Mouse (Mus musculus): Measurements from ENCODE around the gene P2rx4. TPM values are rescaled to one million over a fixed set of nuclear protein-coding genes. Genes with fewer than 3 reads are reported as not detected.

P2rx4 gene
- polyA plus RNA-seq (2017; shearing (Covaris generic)), result 62.1 TPM

GRCm38 (mm10) chr5:122707276-122708181, at the start of gene P2rx4:
P2rx4 (plus strand) TSS chr5:122707544.

Other genes with a start within 250 kb of the P2rx4 start
- 7.8 TPM for gene Atp2a2, start 205.3 kb upstream of the P2rx4 start, polyA plus RNA-seq (2017; shearing (Covaris generic))
- gene Ift81, start 93.0 kb upstream of the P2rx4 start, polyA plus RNA-seq (2017; shearing (Covaris generic)), result 8.0 TPM
- 206 TPM for gene P2rx7, start 63.6 kb upstream of the P2rx4 start, polyA plus RNA-seq (2017; shearing (Covaris generic))
- 12.3 TPM for gene Camkk2, start 71.9 kb downstream of the P2rx4 start, polyA plus RNA-seq (2017; shearing (Covaris generic))
- gene Anapc5, start 113.8 kb downstream of the P2rx4 start, polyA plus RNA-seq (2017; shearing (Covaris generic)), result 302 TPM
- 39.5 TPM for gene Rnf34, start 142.5 kb downstream of the P2rx4 start, polyA plus RNA-seq (2017; shearing (Covaris generic))